Mouse (Mus musculus) right cerebral cortex, adult 18-20 months (tissue): ENCODE results near the gene 3830406C13Rik.
"Not testable (repeated sequence)": the region's sequence is repeated elsewhere in the genome, so short reads cannot be mapped to it uniquely, and the experiment has no call there.

Experiments used
- DNase-seq: peaks from one replicate; pipeline ENCODE4 v3.0.0; 2022; ENCODE audit warnings: mixed read lengths

The 3830406C13Rik gene

GRCm38 (mm10) chr14:12284141-12284912 is at the start of gene 3830406C13Rik:
Gene 3830406C13Rik, plus strand, starts transcription at chr14:12284173.
- DNase-seq, result peak; percentile 92

- no peak for DNase-seq
Measured at GRCm38 (mm10) chr14:12243726-12244125, 40.2 kb upstream of the 3830406C13Rik start.

- no peak for DNase-seq
Measured at GRCm38 (mm10) chr14:12276031-12276430, 7.9 kb upstream of the 3830406C13Rik start.

- DNase-seq, result no peak
Measured at GRCm38 (mm10) chr14:12283641-12284040, 332 bp upstream of the 3830406C13Rik start, which contains the start of gene Gm49355. Gene Gm49355, plus strand, starts transcription at chr14:12283976.

- not testable (repeated sequence) for DNase-seq
Measured at GRCm38 (mm10) chr14:12289747-12290146, 5.8 kb downstream of the 3830406C13Rik start.

- DNase-seq, result peak; percentile 89
Measured at GRCm38 (mm10) chr14:12296391-12296790, 12.4 kb downstream of the 3830406C13Rik start.

- no peak for DNase-seq
Measured at GRCm38 (mm10) chr14:12299171-12299570, 15.2 kb downstream of the 3830406C13Rik start.

GRCm38 (mm10) chr14:12299654-12300053 is 15.7 kb downstream of the 3830406C13Rik start:
- DNase-seq, result no peak

- no peak for DNase-seq
Measured at GRCm38 (mm10) chr14:12300275-12300674, 16.3 kb downstream of the 3830406C13Rik start.

- DNase-seq, result peak; percentile 11
Measured at GRCm38 (mm10) chr14:12300677-12301076, 16.7 kb downstream of the 3830406C13Rik start.

GRCm38 (mm10) chr14:12303106-12303505 is 19.1 kb downstream of the 3830406C13Rik start:
- DNase-seq, result no peak

- DNase-seq, result no peak
Measured at GRCm38 (mm10) chr14:12333622-12334021, 49.6 kb downstream of the 3830406C13Rik start.

GRCm38 (mm10) chr14:12334925-12335324 is 51.0 kb downstream of the 3830406C13Rik start:
- no peak for DNase-seq

GRCm38 (mm10) chr14:12337421-12337997 is 53.5 kb downstream of the 3830406C13Rik start:
- DNase-seq, result peak; percentile 37

- DNase-seq, result no peak
Measured at GRCm38 (mm10) chr14:12337998-12338809, 54.2 kb downstream of the 3830406C13Rik start.

GRCm38 (mm10) chr14:12338811-12339565 is 55.0 kb downstream of the 3830406C13Rik start:
- no peak for DNase-seq

GRCm38 (mm10) chr14:12340238-12341074 is 56.5 kb downstream of the 3830406C13Rik start:
- no peak for DNase-seq

- no peak for DNase-seq
Measured at GRCm38 (mm10) chr14:12341075-12341788, 57.3 kb downstream of the 3830406C13Rik start.

- DNase-seq, result no peak
Measured at GRCm38 (mm10) chr14:12341789-12342457, 58.0 kb downstream of the 3830406C13Rik start.

- no peak for DNase-seq
Measured at GRCm38 (mm10) chr14:12342458-12343131, 58.6 kb downstream of the 3830406C13Rik start.
